Mouse (Mus musculus) large intestine, adult 2 months (tissue): Measurements from ENCODE around the gene AC124108.1. TPM values are rescaled to one million over a fixed set of nuclear protein-coding genes. Genes with fewer than 3 reads are reported as not detected.
A peak's percentile ranks its signal among the peaks of the same experiment; 100 is the strongest.

Experiments
- DNase-seq: peaks from one replicate; pipeline ENCODE4 v3.0.0-alpha.2; 2012; ENCODE audit warnings: low read depth, low spot score
- WGBS: fragments of 180-500 bp; shearing (Covaris S2); methylation state at CpG from one replicate; pipeline ENCODE4 v1.1.7; 2018; 5-methylcytosine and 5-hydroxymethylcytosine counted together
- polyA plus RNA-seq: library from polyadenylated mRNA; depleted of rRNA; stranded (reverse); fragments of >200 nt; gene quantifications from 2 replicates; pipeline ENCODE4 v1.2.3, GENCODE M21; 2012; rRNA removed

AC124108.1 gene
- polyA plus RNA-seq, 1 experiment = not detected

DNA sequence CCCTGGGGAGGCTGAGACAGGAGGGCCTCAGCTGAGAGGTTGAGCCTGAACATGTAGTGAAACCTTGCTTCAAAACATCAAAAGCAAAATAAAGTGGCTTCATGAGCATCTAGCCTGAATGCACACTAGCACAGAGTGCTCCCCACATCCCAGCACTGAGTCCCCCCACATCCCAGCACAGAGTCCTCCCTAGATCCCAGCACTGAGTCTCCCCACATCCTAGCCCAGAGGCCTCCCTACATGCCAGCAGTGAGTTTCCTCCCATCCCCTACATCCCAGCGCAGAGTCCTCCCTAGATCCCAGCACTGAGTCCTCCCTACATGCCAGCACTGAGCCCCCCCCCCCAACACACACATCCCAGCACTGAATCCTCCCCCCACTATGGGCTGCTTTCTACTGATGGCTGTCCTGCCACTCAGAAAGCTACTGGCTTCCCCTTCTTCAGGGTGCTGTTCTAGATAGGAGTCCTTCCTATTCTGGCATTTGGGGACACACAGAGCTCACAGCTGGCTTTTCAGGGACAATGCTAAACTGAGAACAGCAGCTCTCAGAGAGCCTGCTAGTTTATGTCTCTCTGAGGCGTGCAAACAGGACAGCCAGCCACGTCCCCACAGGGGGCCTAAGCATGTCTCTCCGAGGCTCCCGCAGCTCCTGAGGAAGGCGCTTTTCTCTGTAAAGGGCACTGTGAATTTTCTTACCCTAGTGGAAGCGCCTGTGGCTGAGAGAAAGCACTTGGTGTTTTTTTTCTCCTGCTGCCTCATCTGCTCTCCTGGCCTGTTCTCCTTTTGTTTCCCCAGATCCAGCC is 40.4 kb downstream of the AC124108.1 start:
- no peak for DNase-seq
- 67% methylated on average over 7 of the region's 7 CpGs for WGBS

DNA sequence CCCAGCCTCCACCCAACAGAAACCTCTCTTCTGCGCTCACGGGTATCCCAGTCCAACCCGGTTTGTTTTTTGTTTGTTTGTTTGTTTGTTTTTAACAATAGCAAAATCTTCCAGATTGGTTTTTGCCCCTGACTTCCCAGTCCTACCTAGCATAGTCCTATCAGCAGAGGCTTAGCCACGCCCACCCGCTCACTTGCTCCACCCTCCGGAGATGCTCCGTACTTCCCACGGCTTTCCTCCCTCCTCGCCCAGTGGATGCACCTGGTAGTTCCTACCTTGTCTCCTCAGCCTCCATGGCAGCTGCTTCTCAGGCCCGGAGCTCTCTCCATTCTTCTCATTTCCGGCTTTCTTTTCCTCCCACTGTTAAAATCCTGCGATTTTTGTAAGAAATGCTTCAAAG is 42.3 kb downstream of the AC124108.1 start:
- 19% methylated on average over 12 of the region's 12 CpGs for WGBS
- peak; percentile 2 for DNase-seq

DNA sequence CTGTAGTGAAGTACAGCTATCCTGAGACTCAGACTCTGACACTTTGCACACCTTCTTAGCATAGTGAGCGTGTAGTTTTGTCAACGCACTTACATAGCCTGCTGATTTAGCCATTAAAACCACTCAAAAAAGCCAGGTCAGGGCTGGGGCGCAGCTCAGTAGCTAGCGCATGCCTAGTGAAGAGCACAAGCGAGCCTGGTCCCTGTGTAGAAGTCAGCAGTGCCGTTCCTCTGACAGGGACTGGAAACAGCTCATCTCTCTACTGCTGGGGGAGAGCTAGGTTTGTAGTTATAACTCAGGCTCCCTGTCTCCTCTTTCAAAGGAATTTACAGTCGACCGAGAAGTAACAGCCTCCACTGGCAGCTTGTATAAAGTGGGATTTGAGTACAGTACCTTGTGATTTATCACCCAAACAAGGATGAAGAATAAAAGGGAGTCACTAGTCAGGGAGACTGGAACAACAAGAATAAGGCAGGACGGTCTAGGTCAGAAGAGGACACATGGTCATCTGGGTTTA is 43.6 kb downstream of the AC124108.1 start:
- WGBS = 50% methylated on average over 9 of the region's 9 CpGs
- DNase-seq = no peak

DNA sequence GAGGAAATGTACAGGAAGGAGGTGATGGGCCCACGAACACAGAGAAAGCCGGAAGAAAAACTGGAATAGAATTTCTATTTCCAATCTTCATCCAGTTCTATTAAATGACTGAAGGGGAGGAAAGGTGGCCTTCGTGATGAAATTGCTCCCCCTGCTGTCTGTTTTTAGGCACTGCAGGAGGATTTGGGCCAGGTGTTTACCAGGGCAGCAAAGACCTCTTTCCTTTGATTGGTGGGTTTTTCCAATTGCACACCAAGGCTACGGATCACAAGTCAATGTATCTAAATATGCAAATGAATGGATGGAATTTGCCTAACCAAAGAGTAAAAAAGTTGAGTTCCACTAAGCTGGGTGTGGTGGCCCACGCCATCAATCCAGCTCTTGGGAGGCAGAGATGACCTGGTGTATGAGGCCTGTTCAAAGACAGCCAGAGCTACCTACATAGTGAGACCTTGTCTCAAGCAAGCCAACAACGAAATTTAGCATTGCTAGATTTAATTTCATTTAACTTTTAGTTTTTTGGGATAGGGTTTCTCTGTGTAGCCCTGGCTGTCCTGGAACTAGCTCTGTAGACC is 46.4 kb downstream of the AC124108.1 start:
- WGBS = 16% methylated on average over 6 of the region's 6 CpGs
- DNase-seq = peak; percentile 25

DNA sequence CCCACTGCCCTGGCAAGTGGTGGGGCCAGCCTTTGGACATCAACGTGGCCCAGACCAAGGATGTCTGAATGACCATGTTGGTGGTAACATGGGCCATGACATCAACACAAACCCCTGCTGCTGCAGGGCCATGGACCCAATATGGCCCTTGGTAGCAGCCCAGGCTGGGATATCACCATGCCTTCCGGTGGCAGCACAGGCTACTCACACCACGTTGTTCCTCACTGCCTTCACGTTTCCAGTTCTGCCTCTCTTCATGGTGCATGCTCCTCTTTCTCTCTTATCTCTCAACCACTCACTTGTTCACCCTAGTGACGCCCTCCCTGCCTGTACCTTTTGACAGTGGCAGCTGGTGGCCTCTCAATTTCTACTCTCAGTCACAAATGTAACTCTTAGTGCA is 53.8 kb downstream of the AC124108.1 start:
- WGBS = 75% methylated on average over 5 of the region's 5 CpGs
- no peak for DNase-seq

DNA sequence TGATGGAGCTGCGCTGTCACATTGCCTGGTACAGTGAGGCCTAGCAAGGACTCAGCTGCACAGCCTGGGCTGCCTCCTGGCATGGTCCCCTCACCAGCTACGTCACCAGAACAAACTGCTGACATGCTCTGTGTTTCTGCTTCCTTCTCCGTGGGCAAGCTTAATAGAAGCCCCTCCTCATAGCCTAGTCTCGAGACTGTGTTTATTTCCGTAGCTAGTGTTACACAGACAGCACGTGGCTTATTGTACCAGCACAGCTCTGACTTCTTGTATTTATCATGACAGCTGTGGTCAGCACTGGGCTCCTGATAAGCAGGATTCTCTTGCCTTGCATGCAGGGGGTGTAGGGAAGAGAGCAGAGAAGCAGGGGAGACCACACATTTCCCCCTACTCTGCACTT is 54.9 kb downstream of the AC124108.1 start:
- no peak for DNase-seq
- 63% methylated on average over 6 of the region's 6 CpGs for WGBS

DNA sequence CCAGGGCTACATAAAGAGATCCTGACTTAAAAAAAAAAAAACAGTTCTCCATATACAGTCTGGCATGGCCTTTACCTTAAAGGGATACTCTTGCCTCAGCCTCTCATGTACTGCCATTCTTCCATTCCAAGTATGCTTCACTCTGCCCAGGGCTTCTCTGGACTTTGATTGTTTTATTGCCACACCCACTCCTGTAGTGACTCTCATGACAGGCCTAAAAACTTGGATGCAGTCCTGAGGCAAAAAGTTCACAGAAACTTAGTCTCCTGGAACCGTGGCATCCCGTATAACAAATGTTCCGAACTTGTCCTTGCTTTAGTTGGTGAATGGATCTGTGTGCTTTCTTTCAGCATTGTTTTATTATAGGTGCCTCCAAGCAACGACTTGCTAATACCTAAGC is 55.4 kb downstream of the AC124108.1 start:
- no peak for DNase-seq
- 56% methylated on average over 4 of the region's 4 CpGs for WGBS

DNA sequence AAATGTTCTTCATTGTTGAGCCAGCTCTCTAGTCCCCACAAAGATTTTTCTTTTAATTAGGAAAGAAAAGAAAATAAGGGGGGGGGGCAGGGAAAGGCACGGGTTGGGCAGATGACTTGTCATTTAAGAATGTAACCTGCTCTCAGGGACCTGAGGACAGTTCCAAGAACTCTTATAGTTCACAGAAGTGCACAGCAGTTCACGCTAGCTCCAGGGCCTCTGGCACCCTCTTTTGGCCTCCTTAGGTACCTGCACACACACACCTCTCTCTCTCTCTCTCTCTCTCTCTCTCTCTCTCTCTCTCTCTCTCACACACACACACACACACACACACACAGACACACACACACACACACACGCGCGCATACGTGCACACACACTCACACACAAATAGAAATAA is 63.2 kb downstream of the AC124108.1 start:
- DNase-seq = no peak
- WGBS = 84% methylated on average over 6 of the region's 6 CpGs

Other genes with a start within 250 kb of the AC124108.1 start
- 2.3 and 2.5 TPM in 2 replicates for gene Slc45a3, start 228.5 kb upstream of the AC124108.1 start, polyA plus RNA-seq
- 14.3 and 17.9 TPM in 2 replicates for gene Elk4, start 183.8 kb upstream of the AC124108.1 start, polyA plus RNA-seq
- 26.1 and 31.4 TPM in 2 replicates for gene Mfsd4a, start 123.4 kb upstream of the AC124108.1 start, polyA plus RNA-seq
- 63.6 and 113 TPM in 2 replicates for gene Cdk18, start 51.8 kb upstream of the AC124108.1 start, polyA plus RNA-seq
- 0.17 TPM in 1 of 2 replicates, not detected in the other for gene Lemd1, start within 50 bp of the AC124108.1 start, polyA plus RNA-seq
- not detected in 2 replicates for gene Gm10188, start 38.3 kb downstream of the AC124108.1 start, polyA plus RNA-seq
- 1.1 and 1.6 TPM in 2 replicates for gene Klhdc8a, start 107.2 kb downstream of the AC124108.1 start, polyA plus RNA-seq
- gene Nuak2, start 124.7 kb downstream of the AC124108.1 start, polyA plus RNA-seq = 55.4 and 75.8 TPM in 2 replicates
- 2.0 and 2.9 TPM in 2 replicates for gene Tmcc2, start 199.8 kb downstream of the AC124108.1 start, polyA plus RNA-seq
- 2.5 and 4.0 TPM in 2 replicates for gene Dstyk, start 226.1 kb downstream of the AC124108.1 start, polyA plus RNA-seq